Mouse (Mus musculus): ENCODE data around the gene 4930550C14Rik.

Gene 4930550C14Rik

GRCm38 (mm10) chr9:53404050-53404752, 2.1 kb downstream of the 4930550C14Rik start:
- no peak for DNase-seq (ENCODE audit: low spot score in 2 of 2)

GRCm38 (mm10) chr9:53404753-53405722, 2.9 kb downstream of the 4930550C14Rik start:
- peak; percentile 40 to 68 for DNase-seq (ENCODE audit: low spot score in 2 of 2)

- no peak for DNase-seq (ENCODE audit: low spot score in 2 of 2)
Observed at GRCm38 (mm10) chr9:53408548-53408947, 6.4 kb downstream of the 4930550C14Rik start.

DNA sequence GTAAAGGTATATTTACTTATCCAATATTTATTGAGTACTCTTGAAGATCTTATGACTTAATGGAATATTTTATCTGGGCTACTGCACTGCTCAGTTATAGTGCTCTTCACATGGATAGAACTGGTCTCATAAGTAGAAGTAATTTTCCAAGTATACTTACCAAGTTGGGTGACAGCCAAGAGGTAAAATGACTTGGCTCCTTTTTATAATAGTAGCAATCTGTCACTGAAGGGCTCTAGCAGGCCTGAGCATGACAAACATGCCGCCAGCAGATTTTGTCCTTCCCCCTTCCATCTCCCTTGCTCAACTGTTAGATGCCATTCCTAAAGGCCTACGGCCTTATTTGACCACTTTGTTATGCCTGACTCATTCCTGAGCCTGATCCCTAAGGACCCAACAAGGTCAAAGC, 6.8 kb downstream of the 4930550C14Rik start:
- DNase-seq (ENCODE audit: low spot score in 2 of 2) = no peak

DNA sequence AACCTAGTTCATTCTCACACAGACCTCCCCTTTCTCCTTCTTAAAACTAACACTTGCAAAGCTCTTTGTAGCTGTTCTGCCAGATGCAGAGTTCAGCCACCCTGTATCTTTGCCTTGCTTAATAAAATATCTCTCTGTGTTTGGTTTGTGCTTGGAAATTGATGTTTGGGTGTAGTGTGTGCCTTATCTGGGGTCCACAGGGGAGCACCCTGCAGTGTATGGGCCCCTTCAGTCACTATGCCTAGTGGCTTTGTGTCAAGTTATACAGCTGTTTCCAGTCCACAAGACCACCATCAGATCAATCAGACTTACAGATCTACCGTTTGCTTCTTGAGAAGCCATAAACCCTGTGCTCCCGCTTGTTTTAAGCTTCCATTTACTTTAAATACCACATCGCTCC, 7.3 kb downstream of the 4930550C14Rik start:
- no peak for DNase-seq (ENCODE audit: low spot score in 2 of 2)

DNA sequence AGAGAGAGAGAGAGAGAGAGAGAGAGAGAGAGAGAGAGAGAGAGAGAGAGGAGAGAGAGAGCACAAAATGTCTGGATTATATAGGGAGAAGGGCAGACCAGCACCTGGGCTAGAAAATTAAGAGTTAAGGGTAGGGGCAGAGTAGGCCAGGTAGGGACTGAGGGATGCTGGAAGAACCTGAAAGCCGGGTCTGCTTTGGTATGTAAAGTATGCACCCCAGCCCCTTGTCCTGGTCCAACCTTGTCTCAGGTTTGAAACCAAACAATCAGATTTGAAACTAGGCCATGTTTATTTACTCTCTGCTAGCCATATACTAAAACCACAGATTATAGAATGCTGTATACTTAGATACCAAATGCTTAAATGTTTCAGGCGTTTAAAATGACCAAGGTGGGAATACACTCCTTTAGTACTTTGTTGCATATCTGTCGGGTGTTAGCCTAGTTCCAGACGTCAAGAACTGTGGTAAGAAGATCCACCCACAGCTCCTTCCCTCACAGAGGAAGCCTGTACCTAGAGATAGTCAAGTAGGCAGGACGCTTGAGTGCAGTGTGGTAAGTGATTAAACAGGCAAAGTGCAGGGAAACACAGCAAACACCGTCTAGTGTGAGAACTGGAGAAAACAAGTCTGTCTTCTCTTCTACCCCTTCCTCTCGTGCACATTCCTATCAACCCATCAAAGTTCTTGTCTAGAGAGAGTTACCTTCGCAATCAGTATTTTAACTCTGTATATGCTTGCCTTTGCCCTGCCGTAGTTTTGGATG, 20.2 kb downstream of the 4930550C14Rik start:
- DNase-seq (ENCODE audit: low spot score in 2 of 2) = no peak

DNA sequence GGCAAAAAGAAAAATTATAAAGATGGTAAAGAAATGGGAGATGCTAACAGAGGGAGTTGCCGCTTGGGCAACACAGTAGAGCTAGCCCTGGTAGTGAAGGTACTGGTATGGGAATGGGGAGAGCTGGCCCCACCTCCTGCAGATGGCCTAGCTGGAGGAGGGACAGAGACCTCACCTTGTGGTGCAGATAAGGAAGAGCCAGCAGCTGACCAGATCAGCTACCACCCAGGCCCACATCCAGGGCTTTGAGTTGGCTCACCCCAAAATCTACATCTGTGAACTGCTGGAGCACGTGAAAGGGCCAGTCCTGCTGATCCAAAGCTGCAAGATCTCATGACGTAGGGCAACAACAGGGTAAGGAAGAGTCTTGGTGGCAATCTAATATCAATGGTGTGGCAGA, 24.6 kb downstream of the 4930550C14Rik start:
- DNase-seq (ENCODE audit: low spot score in 2 of 2) = no peak

GRCm38 (mm10) chr9:53427638-53428037, 25.5 kb downstream of the 4930550C14Rik start:
- no peak for DNase-seq (ENCODE audit: low spot score in 2 of 2)

DNA sequence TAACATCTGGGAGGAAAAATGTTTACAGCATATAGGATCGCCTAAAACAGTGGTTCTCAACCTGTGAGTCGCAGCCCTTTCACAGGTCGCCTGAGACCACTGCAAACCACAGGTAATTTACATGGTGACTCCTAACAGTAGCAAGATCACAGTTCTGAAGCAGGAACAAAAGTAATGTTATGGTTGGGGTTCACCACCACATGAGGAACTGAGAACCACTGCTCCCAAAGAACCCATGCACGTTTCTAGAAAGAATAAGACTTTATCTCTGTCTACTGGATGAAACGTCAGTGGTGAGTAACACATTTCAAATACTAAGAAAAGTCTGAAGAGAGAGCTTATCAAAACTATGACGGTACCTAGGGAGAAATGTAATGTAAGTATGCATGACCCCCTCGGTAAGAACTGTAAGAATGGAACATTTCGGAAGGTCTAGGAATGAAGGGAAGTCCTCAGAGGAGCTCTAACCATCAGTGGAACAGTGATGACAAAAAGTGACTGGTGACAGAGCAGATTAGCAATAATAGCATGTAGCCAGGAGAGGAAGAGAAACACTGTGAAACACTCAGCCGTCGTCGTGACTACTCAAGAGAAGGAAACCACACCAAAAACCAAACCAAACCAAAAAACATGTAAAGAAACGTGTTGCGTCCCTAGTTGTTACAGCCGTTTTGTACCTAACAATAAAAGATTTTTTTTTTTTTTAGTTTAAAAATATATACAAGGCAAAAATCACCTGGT, 33.9 kb downstream of the 4930550C14Rik start:
- DNase-seq (ENCODE audit: low spot score in 2 of 2) = no peak

- no peak for DNase-seq (ENCODE audit: low spot score in 2 of 2)
Observed at GRCm38 (mm10) chr9:53450609-53451008, 48.5 kb downstream of the 4930550C14Rik start.

DNA sequence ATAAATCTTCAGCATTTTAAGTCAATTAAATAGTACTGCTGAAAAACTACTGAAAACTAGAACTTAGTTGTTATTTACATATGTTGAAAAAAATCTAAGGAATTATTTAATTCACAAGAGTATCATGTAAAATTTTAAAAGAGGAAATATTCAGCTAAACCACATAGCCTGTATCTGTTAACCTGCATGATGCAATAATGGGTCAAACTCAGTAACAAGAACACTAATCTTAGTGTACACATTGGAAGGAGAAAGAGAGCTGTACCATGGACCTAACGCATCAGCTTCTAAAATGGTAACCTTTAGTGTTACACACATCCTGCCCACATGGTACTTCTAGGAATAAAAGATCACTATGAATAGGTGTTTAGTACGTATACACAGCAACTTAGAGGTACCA, 49.9 kb downstream of the 4930550C14Rik start:
- no peak for DNase-seq (ENCODE audit: low spot score in 2 of 2)

DNA sequence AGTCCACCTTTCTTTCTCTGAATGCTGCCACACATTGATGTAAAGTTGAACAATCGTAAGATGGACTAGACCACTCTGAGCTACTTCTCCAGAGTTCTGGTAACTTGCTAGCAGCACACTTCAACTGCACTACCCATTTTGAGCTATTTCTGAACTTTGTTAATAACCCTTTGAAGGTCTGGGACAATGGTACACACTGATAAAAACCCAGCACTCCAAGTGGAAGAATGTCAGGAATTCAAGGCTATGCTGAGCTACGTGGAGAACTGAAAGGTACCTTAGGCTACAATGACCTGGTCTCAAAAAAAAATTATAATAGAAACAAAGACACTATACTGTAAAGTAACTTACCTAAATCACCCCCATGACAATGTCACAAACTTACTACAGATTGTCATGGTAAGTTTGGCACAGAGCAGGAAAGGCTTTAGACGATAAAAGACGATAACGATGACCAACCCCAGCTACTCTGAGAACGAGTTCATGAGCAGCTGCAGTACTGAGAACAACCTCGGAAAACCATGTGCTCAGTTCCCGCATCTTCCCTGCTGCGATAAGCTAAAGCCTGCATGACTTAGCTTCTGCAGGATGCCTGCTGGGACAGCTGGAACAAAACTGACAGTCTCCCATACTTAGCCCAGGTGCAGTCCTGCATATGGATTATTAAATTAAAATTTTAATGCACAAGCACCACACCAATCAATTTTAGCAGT, 70.8 kb downstream of the 4930550C14Rik start:
- no peak for DNase-seq (ENCODE audit: low spot score in 2 of 2)

All from left cerebral cortex, adult 9 months (tissue).